In genomic region chr16:32610460-32611255, GRCm38 (mm10) we compare ENCODE assay signal across 8 mouse cellular contexts. TPM values are rescaled to one million over a fixed set of nuclear protein-coding genes. Genes with fewer than 3 reads are reported as not detected.
DNase-seq lines count a peak whose midpoint lies in the region; ATAC-seq and TF ChIP-seq lines count a peak whose summit lies in the region.

No protein-coding gene starts in this region.

- TF ChIP-seq CTCF in left cerebral cortex, adult 2 months (IDR thresholded peaks at IDR 0.05), result no peak

- H3K4me1 ChIP-seq in embryonic facial prominence, embryonic 15.5 days, result peaks cover 9% of the 10 kb centered on the region; the same call in 1 of the 2 replicates
- H3K4me1 ChIP-seq in kidney, embryonic 14.5 days (ENCODE audit: control insufficient read depth, insufficient read depth, low read length), result peaks cover 17% of the 10 kb centered on the region; the same call in 1 of the 2 replicates
- H3K4me1 ChIP-seq in midbrain, embryonic 14.5 days (ENCODE audit: control insufficient read depth, insufficient read depth, low read length), result peaks cover 17% of the 10 kb centered on the region

- H3K36me3 ChIP-seq in embryonic facial prominence, embryonic 15.5 days, result no peaks in the 10 kb centered on the region
- H3K36me3 ChIP-seq in kidney, embryonic 14.5 days (ENCODE audit: control insufficient read depth, insufficient read depth, low read length), result peaks cover 15% of the 10 kb centered on the region; the same call in 1 of the 2 replicates
- H3K36me3 ChIP-seq in midbrain, embryonic 14.5 days (ENCODE audit: control insufficient read depth, insufficient read depth, low read length), result peaks cover 19% of the 10 kb centered on the region

- peak overlapping the region; percentile 20; the same call in 1 of the 2 replicates for H3K27ac ChIP-seq in left cerebral cortex, adult 2 months
- H3K27ac ChIP-seq in embryonic facial prominence, embryonic 15.5 days (replicated peaks), result no peak overlapping the region
- H3K27ac ChIP-seq in kidney, embryonic 14.5 days (ENCODE audit: low read depth, low read length), result no peak overlapping the region
- H3K27ac ChIP-seq in midbrain, embryonic 14.5 days (replicated peaks; ENCODE audit: low read depth, low read length), result no peak overlapping the region

- no peaks in the 10 kb centered on the region for H3K27me3 ChIP-seq in embryonic facial prominence, embryonic 15.5 days
- H3K27me3 ChIP-seq in kidney, embryonic 14.5 days (ENCODE audit: control insufficient read depth, insufficient read depth, low read length), result no peaks in the 10 kb centered on the region
- no peaks in the 10 kb centered on the region for H3K27me3 ChIP-seq in midbrain, embryonic 14.5 days (ENCODE audit: control insufficient read depth, insufficient read depth, low read length)

- H3K9ac ChIP-seq in embryonic facial prominence, embryonic 15.5 days, result no peak overlapping the region
- 0 out of 2 replicates have a peak overlapping the region, but pooled peaks have one; percentile 83 for H3K9ac ChIP-seq in kidney, embryonic 14.5 days (ENCODE audit: low read depth, low read length)
- H3K9ac ChIP-seq in midbrain, embryonic 14.5 days (replicated peaks; ENCODE audit: low read length), result no peak overlapping the region

- H3K4me3 ChIP-seq in left cerebral cortex, adult 2 months, result peak overlapping the region; percentile 83
- H3K4me3 ChIP-seq in embryonic facial prominence, embryonic 15.5 days (replicated peaks), result peak overlapping the region; percentile 68; the same call in 1 of the 2 replicates
- peak overlapping the region; percentile 89; the same call in 1 of the 2 replicates for H3K4me3 ChIP-seq in kidney, embryonic 14.5 days (ENCODE audit: low read length)
- H3K4me3 ChIP-seq in midbrain, embryonic 14.5 days (replicated peaks; ENCODE audit: low read depth, low read length), result peak overlapping the region; percentile 74; the same call in 1 of the 2 replicates

- H3K9me3 ChIP-seq in embryonic facial prominence, embryonic 15.5 days (replicated peaks), result no peaks in the 10 kb centered on the region
- no peaks in the 10 kb centered on the region for H3K9me3 ChIP-seq in kidney, embryonic 14.5 days (ENCODE audit: control insufficient read depth, low read length)
- H3K9me3 ChIP-seq in midbrain, embryonic 14.5 days (ENCODE audit: control insufficient read depth, low read length), result no peaks in the 10 kb centered on the region

- WGBS in embryonic facial prominence, embryonic 15.5 days, result 73% methylated on average over 5 of the region's 5 CpGs
- 78% methylated on average over 5 of the region's 5 CpGs for WGBS in kidney, embryonic 14.5 days
- WGBS in midbrain, embryonic 14.5 days, result 72% methylated on average over 5 of the region's 5 CpGs

- H3K4me2 ChIP-seq in embryonic facial prominence, embryonic 15.5 days (replicated peaks), result no peak overlapping the region
- H3K4me2 ChIP-seq in kidney, embryonic 14.5 days (replicated peaks; ENCODE audit: low read depth, low read length), result peak overlapping the region; percentile 79
- peak overlapping the region; percentile 60 for H3K4me2 ChIP-seq in midbrain, embryonic 14.5 days (ENCODE audit: low read length)

- DNase-seq in left cerebral cortex, adult 2 months (ENCODE audit: extremely low spot score in 1 of 2, low spot score in 2 of 2), result no peak
- no peak for DNase-seq in left cerebral cortex, postnatal 36 days (ENCODE audit: low spot score in 2 of 2)
- DNase-seq in midbrain, embryonic 14.5 days, result no peak
- no peak for DNase-seq in MN1 (ENCODE audit: low spot score)
- DNase-seq in testis, postnatal 10 days (ENCODE audit: low spot score), result no peak
- no peak for DNase-seq in thymus, postnatal 25 days

- ATAC-seq in embryonic facial prominence, embryonic 15.5 days (ENCODE audit: insufficient number of reproducible peaks, low FRiP score, low TSS enrichment, low read depth), result no peak
- no peak for ATAC-seq in kidney, embryonic 14.5 days (ENCODE audit: low FRiP score, low TSS enrichment)
- ATAC-seq in midbrain, embryonic 14.5 days (ENCODE audit: low FRiP score, low TSS enrichment), result no peak

- intact Hi-C loops in left cerebral cortex, adult 2 months (cut with DNase I), result loop anchor here (5.0 kb wide), 1 partner anchor 103 kb away; no protein-coding TSS in a partner anchor
- intact Hi-C loops in left cerebral cortex, postnatal 36 days (cut with DNase I), result no loop called here

RNA-seq across cellular contexts. Expression of gene Tfrc, which starts 1.9 kb away (rescaled TPM):
- total RNA-seq in left cerebral cortex, adult 2 months (2021), result 10 to 100 TPM; 68.3 to 85.0 TPM
- 10 to 100 TPM; 78.8 to 81.9 TPM for total RNA-seq in left cerebral cortex, postnatal 36 days (2021)
- 19.8 and 24.0 TPM in 2 replicates for polyA plus RNA-seq in embryonic facial prominence, embryonic 15.5 days (2015; fragmentation: Nextera tagmentation; extraction: Ambion mirVana)
- 38.1 and 62.0 TPM in 2 replicates for polyA plus RNA-seq in kidney, embryonic 14.5 days (2014; fragmentation: Nextera tagmentation; extraction: Ambion mirVana)
- 31.8 and 69.8 TPM in 2 replicates for polyA plus RNA-seq in midbrain, embryonic 14.5 days (2014; fragmentation: Nextera tagmentation; extraction: Ambion mirVana)

RNA-seq across cellular contexts. Expression of gene Tnk2, which starts 33.0 kb away (rescaled TPM):
- 100 to 1,000 TPM; 239 to 244 TPM for total RNA-seq in left cerebral cortex, adult 2 months (2021)
- 100 to 1,000 TPM; 197 to 205 TPM for total RNA-seq in left cerebral cortex, postnatal 36 days (2021)
- 16.3 and 19.3 TPM in 2 replicates for polyA plus RNA-seq in embryonic facial prominence, embryonic 15.5 days (2015; fragmentation: Nextera tagmentation; extraction: Ambion mirVana)
- polyA plus RNA-seq in kidney, embryonic 14.5 days (2014; fragmentation: Nextera tagmentation; extraction: Ambion mirVana), result 10.7 and 11.0 TPM in 2 replicates
- polyA plus RNA-seq in midbrain, embryonic 14.5 days (2014; fragmentation: Nextera tagmentation; extraction: Ambion mirVana), result 15.5 and 17.6 TPM in 2 replicates
